Mouse (Mus musculus): ENCODE results near the gene Olfr656.

The Olfr656 gene

DNA sequence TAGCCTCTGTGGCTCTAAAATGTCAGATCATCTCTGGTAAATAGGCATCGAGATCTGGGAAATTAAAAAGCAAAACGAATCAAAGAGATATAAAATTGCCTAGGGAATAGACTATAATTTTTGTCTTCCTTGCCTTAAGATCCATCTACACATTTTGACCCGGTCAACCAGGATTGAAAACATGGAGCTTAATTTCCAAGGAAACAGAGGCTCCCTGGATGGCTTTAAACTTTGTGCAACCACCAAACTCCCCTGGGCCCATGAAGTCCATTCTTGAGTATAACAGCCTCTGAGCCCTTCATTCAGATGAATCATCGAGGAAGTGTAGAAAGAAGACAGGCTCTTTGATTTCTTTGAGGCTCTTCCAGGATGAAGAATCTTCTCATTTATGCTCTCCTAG is at the start of gene Olfr656:
Olfr656 (plus strand) TSS at position 301 of the 400 bp plus-strand sequence.
- no peak for DNase-seq (ENCODE audit: low read depth, low spot score)

DNA sequence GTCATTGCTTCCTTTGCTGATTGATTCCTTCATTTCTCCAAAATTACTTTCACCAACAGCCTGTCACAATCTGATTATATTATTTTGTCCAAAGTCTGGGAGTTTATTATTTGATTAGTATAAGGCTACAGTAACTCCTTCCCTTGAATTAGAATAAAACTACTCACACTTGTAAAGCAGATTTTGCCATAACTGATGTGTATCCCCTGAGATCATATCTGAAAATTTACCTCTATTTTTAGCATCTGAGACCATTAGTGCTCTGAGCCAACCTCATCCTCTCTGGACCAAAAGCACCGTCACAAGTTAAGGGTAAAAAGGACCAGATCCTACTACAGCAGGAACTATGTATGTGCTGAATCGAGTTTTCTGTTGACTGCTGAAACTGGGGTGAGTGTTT is 36.7 kb upstream of the Olfr656 start, which contains the start of gene Olfr653:
Olfr653 (plus strand) TSS at position 301 of the 400 bp plus-strand sequence.
- DNase-seq (ENCODE audit: low read depth, low spot score), result no peak

DNA sequence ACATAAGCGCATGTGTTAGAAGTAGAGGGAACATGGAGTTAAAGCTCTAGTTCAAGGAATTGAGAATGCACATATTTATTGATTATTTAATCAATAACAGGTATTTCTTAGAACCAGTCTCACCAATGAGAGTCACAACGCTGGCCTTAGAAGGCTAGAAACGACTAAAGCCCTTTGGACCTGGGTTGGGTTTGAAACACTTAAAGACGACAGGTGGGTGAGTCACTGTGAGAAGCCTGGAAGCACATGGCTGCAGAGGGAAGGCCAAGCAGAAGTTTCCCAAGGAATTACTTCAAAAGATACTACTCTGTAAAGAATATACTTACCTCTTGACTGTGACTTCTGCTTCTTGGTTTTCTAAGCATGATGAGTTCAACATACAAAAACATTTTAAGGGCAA is 32.9 kb upstream of the Olfr656 start:
- no peak for DNase-seq (ENCODE audit: low read depth, low spot score)

DNA sequence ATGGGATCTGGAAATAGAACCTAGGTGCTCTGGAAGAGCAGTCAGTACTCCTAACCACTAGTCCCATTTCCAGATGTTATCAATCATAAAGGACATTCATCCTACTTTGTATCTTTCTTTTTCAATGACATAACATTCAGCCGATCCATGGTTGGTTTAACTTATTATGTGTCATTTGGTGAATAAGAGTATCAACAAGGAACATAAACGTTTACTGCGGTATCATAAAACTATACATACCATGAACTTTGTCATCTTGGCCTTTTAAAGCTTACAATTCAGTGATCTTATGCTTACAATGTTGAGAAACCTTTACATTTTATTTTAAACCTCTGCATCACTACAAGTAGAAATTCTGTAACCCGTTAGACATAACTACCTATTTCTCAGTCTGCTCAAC is 32.3 kb upstream of the Olfr656 start:
- DNase-seq (ENCODE audit: low read depth, low spot score), result no peak

DNA sequence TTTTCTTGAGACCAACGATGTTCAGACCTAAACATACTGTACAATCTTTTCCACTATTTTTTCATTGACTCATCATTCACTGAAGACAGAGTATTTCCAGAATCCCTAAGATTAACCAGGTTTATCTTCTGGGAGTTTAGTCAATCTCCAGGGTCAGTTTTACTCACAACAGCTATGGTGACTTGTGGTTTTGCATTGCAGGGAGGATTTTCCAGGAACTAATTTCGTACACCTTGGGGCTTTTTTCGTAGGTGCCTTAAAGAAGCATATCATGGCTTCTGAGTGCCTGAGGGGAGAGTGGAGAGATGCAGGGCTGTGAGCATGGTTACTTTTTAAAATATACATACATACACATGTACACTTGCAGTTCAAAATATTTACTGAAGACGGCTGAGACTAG is 27.0 kb upstream of the Olfr656 start, which contains the start of gene Olfr654:
Olfr654 (plus strand) TSS at position 301 of the 400 bp plus-strand sequence.
- DNase-seq (ENCODE audit: low read depth, low spot score), result no peak

DNA sequence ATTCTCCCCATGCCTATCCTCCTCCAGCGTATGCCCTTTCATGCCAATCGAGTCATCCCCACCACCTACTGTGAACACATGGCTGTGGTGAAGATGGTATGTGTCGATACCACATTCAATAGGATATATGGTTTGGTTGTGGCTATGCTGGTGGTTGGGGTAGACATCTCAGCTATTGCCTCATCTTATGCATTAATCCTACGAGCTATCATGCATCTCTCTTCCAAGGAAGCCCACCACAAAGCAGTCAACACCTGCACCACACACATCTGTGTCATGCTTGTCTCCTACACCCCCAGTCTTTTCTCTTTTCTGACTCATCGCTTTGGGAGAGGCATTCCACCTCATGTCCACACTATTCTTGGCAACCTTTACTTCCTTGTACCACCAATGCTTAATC is 25.5 kb upstream of the Olfr656 start:
- no peak for DNase-seq (ENCODE audit: low read depth, low spot score)

DNA sequence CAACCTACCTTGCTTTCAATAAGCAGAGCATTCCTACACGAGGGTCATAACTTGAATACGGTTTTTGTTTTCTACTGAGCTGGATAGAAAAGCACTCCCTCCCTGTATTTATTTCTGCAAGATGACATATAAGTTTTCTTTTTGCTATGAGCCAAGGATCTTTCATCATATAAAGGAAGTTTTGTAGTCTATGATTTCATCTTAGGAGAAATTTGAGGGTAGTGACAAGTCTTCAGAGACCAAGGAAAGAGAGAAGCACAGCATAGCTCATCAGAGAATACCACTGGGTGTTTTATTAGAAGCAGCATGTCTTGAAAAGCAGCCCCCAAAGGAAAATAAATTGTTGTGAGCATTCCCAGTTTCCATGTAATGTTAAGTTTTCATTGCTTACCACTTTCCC is 12.1 kb upstream of the Olfr656 start, which contains the start of gene Olfr655:
Olfr655 (minus strand) TSS at position 101 of the 400 bp plus-strand sequence.
- no peak for DNase-seq (ENCODE audit: low read depth, low spot score)

DNA sequence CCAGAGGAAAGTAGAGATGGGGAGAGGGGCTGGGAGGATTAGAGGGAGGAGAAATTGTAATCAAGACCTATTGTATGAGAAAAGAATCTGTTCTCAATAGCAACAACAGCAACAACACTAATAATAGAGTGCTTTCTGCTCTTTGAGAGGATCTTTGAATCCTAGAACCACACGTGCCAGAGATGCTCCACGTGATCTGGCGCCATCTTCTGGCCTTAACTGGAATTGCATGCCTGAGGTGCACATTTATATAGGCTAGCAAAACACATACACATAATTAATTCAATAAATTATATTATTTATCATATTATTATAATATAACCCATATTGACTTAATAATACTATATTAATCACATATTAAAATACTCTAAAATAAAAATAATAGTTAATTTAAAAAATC is 10.6 kb upstream of the Olfr656 start:
- DNase-seq (ENCODE audit: low read depth, low spot score), result peak; percentile 11

DNA sequence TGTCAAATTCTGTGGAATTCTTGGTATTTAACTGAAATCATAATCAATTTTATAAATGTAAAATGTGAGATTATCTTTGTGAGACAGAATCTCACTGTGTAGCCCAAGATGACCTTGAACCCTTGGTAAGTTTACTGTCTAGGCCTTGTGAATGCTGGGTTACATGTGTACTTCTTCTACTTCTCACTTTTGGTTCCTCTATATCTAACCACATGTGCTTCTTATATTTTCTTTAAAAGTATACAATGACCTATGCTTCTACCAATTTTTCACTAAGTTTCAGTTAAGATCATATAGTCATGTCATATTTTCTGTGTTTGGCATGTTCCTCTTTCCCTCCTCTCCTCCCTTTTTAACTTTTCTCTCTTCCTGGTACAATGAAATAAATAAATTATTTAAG is 9.0 kb upstream of the Olfr656 start:
- no peak for DNase-seq (ENCODE audit: low read depth, low spot score)

DNA sequence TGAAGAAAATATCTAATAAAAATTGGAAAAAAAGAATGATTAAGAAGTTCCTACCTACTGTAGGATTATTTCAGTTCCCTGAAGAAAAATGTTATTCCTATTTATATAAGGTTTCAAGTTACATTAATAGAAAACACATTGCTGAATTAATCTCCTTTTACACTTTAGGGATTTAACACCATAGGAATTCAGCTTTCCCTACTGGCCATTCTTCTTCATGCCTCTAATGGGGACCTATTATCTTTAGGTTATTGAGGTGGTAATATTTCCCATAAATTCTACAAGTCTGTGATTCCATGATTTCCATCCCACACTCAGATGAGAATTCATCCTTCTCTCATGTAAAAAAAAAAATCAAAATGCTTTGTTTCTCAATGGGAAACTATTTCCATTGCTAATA is 10.7 kb downstream of the Olfr656 start, which contains the start of gene Olfr657:
Olfr657 (plus strand) TSS at position 301 of the 400 bp plus-strand sequence.
- no peak for DNase-seq (ENCODE audit: low read depth, low spot score)

DNA sequence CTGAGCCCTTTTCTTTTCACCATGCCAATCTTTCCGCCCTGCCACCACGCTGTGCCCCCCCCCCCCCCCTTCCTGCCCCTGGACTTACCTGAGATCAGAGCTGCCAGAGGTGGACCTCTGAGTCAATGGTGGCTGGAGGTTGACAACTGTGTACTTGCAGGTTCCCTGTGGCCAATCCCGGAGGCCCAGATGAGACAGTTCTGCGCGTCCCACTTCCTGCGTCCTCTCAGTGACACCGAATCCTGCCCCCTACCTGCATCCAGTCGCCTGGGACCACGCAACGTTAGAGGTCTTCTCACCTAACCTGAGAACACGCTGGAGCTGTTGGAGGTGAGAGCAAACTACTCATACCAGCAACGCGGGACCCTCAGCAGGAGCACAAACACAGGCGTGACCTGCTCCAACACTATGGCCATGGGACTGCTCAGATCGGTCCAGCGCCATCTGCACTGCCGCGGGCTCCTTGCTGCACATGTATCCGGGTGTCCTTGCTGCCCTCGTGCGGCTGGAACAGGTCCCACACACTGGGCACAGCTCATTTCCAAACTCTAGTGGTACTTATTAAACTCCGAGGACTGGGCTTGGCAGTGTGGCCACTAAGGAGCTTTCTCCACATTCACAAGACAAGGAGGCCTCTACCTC is 33.2 kb downstream of the Olfr656 start, which contains the start of gene Olfr658:
Olfr658 (minus strand) TSS at position 465 of the 642 bp plus-strand sequence.
- peak; percentile 16 for DNase-seq (ENCODE audit: low read depth, low spot score)

DNA sequence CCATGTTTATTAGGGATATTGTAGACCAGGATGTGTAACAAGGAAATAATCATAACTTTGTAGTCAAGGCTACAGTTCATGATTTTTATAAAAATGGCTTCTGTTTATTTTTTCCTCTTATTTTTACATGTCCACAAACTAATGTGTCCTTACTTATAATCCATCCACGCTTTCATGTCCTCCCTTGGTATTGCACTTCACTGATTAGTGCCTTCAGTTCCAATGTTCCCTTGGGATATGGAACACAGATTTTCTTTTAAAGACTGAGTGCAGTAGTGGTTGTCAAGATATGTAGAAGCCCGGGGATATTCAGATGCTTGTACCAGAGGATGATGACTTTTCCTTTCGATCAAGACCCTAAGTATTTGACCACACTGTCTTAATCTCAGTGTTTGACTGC is 52.7 kb downstream of the Olfr656 start, which contains the start of gene Olfr659:
Olfr659 (plus strand) TSS at position 301 of the 400 bp plus-strand sequence.
- DNase-seq (ENCODE audit: low read depth, low spot score), result no peak
